Mouse (Mus musculus) brown adipose tissue, adult 24 weeks (tissue): ENCODE data around the gene P3h4. TPM values are rescaled to one million over a fixed set of nuclear protein-coding genes. Genes with fewer than 3 reads are reported as not detected.
"Not testable (repeated sequence)": the region's sequence is repeated elsewhere in the genome, so short reads cannot be mapped to it uniquely, and the experiment has no call there.

Experiments used
- H3K27ac ChIP-seq: fragments of 200-500 bp; replicated peaks from 2 replicates; pipeline ENCODE4 v1.5.1; 2012; ENCODE audit warnings: low read depth, mild to moderate bottlenecking, low read length
- H3K4me1 ChIP-seq: fragments of 200-500 bp; 2 replicates; pipeline ENCODE4 v1.6.1; 2012; ENCODE audit warnings: low read length, mixed read lengths; ENCODE audit not compliant: control insufficient read depth, insufficient read depth, insufficient read length
- H3K4me3 ChIP-seq: fragments of 200-500 bp; 2 replicates; pipeline ENCODE4 v1.5.1; 2012; ENCODE audit warnings: low read depth, mild to moderate bottlenecking, low read length, moderate library complexity; ENCODE audit not compliant: insufficient read depth
- polyA plus RNA-seq: library from polyadenylated mRNA; stranded (reverse); fragments of >200 nt; gene quantifications from 2 replicates; pipeline ENCODE4 v1.2.4, GENCODE M21; 2012; ENCODE audit not compliant: missing spikeins, insufficient read depth, insufficient read length

The P3h4 gene
- polyA plus RNA-seq, 1 experiment, result 5.7 TPM

DNA sequence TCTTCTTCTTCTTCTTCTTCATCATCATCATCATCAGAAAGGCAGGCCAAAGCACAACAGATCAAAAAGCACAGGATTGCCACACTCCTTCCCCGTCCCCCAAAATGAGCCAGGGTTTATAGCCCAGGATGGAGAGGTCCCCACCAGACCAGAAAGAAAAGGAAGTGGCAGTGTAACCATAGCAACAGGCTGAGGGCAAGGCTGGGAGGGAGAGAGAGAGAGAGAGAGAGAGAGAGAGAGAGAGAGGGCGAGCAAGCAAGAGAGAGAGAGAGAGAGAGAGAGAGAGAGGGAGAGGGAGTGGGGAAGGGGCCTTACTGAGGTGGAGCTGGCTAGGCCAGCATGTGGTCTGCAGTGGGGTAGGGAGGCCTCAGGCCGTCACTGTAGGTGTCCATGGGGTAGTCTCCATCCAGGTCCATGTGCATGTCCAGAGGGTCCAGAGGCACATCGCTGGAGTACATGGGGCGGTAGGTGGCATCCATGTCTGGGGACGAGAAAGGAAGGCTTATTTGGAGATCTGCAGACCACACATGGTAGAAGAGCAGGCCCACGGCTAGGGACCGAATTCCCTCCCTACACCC is 42.6 kb downstream of the P3h4 start:
- Histone ChIP-seq H3K27ac (peak overlapping the region; percentile 41; the same call in 1 of the 2 replicates), H3K4me1 (peaks cover 25% of the 10 kb centered on the region), H3K4me3 (no peak overlapping the region)

DNA sequence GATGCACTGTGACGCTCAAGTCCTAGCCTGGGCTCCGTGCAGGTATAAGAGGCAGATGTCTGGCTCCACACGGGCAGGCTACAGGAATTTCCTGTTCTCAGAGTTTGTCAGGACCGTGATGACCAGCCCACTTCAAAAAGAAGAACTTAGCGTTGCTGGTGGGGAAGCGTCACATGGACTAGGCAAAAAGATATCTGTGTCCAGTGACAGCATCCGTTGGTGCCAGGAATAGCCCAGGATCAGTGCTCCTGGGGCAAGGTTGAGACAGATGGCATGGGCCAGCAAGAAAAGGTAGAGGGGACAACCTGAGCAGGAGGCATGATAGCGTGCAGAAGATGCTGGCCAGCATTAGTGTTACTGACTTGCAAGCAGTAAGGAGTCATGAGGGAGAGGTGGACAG is 44.8 kb downstream of the P3h4 start:
- H3K4me3 ChIP-seq, result no peak overlapping the region
- H3K4me1 ChIP-seq, result peaks cover 21% of the 10 kb centered on the region
- H3K27ac ChIP-seq, result peak overlapping the region; percentile 43; the same call in 1 of the 2 replicates

DNA sequence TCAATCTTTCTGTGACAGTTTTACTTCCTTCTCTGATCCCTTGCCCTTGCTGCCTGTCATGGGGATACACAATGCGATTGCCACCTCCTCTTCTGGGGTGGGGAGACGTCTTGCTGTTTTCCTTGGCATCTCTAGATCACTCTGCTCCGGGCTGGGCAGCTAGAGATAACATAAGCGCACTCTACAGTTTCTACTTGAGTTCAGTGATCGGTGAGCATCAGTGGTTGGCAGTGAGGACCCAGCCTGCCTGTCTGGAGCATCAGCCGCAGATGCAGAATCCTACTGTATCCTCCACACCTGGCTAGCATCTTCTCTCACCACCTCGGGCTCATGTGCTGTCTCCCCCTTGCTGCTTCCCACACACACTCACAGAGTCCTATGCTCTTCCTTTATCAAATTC is 45.5 kb downstream of the P3h4 start:
- Histone ChIP-seq H3K27ac (peak overlapping the region; percentile 16; the same call in 1 of the 2 replicates), H3K4me3 (no peak overlapping the region), H3K4me1 (peaks cover 21% of the 10 kb centered on the region)

DNA sequence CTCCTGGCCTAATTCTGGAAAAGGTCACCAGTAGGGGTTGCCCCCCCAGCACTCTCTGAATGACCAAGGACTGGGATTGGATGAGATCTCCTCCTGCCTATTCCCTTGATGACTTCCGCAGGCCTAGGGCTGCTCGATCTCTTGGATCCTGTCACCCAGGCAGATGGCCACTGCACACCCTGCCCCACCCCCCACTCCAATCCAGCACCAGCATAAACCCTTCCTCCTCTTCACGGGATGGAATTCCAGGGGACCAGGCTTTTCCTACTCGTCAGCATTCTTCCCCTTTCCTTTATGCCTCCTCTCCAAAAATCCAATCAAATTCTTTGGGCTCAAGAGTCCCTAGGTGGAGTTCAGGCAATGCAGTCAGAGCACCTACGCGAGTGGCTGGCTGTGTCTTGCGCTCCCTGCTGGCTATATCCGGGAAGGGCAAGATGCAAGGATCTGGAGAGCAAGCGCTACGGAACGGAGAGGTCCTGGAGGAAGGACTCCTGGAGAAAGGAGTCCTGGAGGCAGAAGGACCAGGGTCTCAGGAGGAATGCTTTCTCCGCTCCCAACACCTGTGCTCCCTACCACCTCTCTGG is 51.6 kb downstream of the P3h4 start:
- Histone ChIP-seq H3K4me3 (no peak overlapping the region), H3K4me1 (peaks cover 15% of the 10 kb centered on the region; the same call in 1 of the 2 replicates)

DNA sequence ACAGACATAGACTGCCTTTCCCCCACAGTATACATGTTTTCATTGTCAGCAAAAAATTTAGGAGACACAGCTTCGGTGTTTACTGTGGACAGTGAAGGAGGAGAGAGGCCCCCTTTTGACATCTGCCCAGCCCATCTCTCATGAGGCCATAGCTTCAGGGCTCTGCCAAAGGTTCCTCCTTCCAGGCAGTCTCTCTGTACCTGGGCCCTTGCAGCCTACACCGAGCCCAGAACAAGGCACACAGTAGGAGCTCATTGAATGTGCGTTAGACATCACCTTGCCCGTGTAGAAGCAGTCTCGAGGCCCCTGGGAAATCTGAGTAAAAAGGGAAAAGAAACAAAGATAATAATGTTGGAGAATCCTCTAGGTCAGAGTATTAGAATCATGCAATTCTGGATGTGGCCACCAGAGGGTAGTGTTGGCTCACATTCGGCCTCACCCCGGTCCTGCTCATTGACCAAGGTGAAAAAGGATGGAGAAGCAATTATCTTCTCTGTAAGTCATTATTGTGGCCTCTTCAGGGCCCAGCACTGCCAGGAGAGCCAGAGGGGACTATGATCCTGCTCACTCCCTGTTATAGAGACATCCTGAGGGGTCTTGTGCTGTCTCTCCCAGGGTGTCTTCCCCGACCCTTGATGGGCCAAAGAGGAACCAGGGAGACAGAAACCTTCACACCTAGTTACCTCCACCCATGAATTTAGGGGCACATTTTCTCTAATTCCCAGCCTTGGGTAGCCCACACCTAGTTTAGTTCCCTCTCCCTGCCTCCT is 52.2 kb downstream of the P3h4 start:
- Histone ChIP-seq H3K4me3 (no peak overlapping the region), H3K4me1 (peaks cover 13% of the 10 kb centered on the region; the same call in 1 of the 2 replicates), H3K27ac (no peak overlapping the region)

More for the DNA sequence above, 51.6 kb downstream of the P3h4 start:
- no peak overlapping the region for H3K27ac ChIP-seq

DNA sequence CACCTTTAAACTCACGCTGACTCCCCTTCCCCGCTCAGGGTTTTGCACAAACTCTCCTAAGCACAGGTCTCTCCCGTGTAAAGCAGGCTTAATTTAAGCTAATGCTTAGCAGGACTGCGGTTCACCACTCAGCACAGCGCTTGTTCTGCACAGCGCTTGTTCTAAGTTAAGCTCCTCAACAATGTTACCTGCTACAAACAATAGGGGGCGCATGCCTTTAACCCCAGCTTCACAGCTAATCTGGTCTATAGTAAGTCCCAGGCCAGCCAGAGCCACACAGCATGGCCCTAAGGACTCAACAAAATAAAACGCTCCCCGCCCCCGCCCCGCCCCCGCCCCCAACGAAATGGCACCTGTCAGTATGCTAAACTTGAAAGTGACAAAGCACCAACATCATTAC is 53.6 kb downstream of the P3h4 start:
- peaks cover 12% of the 10 kb centered on the region; the same call in 1 of the 2 replicates for H3K4me1 ChIP-seq
- not testable (repeated sequence) for H3K27ac ChIP-seq, H3K4me3 ChIP-seq

DNA sequence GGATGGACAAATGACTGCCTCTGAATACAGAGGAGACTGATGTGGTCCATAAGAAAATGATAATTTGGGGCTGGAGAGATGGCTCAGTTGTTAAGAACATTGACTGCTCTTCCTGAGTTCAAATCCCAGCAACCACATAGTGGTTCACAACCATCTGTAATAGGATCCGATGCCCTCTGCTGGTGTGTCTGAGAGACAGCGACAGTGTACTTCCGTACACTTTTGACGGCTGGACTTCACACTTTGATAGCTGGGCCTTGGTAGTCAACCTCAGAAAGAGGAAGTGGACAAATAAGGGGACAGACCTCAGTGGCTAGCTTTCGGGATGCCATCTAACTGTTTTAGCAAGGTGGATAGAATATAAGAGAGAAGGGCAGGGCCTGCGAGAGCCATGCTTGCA is 54.5 kb downstream of the P3h4 start:
- no peak overlapping the region for H3K4me3 ChIP-seq
- H3K4me1 ChIP-seq, result peaks cover 5% of the 10 kb centered on the region; the same call in 1 of the 2 replicates
- H3K27ac ChIP-seq, result no peak overlapping the region

Other genes starting within 250 kb of the P3h4 start
- not detected in 2 replicates for gene Krt9, start 221.6 kb downstream of the P3h4 start, polyA plus RNA-seq
- 0.67 TPM in 1 of 2 replicates, not detected in the other for gene Krt14, start 207.3 kb downstream of the P3h4 start, polyA plus RNA-seq
- gene Krt16, start 165.9 kb downstream of the P3h4 start, polyA plus RNA-seq, result not detected in 2 replicates
- not detected in 2 replicates for gene Krt17, start 153.8 kb downstream of the P3h4 start, polyA plus RNA-seq
- gene Krt42, start 145.0 kb downstream of the P3h4 start, polyA plus RNA-seq, result not detected in 2 replicates
- 1,185 and 1,317 TPM in 2 replicates for gene Eif1, start 95.0 kb downstream of the P3h4 start, polyA plus RNA-seq
- not detected in 2 replicates for gene Gast, start 80.4 kb downstream of the P3h4 start, polyA plus RNA-seq
- gene Hap1, start 58.7 kb downstream of the P3h4 start, polyA plus RNA-seq, result not detected in 2 replicates
- 24.9 and 31.0 TPM in 2 replicates for gene Jup, start 17.1 kb downstream of the P3h4 start, polyA plus RNA-seq
- gene Fkbp10, start 861 bp upstream of the P3h4 start, polyA plus RNA-seq, result 1.7 and 3.3 TPM in 2 replicates
- 14.7 and 16.3 TPM in 2 replicates for gene Nt5c3b, start 27.0 kb upstream of the P3h4 start, polyA plus RNA-seq
- gene Klhl10, start 27.1 kb upstream of the P3h4 start, polyA plus RNA-seq, result not detected in 2 replicates
- 2.5 and 3.4 TPM in 2 replicates for gene Klhl11, start 57.9 kb upstream of the P3h4 start, polyA plus RNA-seq
- 2,639 and 2,906 TPM in 2 replicates for gene Acly, start 113.2 kb upstream of the P3h4 start, polyA plus RNA-seq
- gene Ttc25, start 130.8 kb upstream of the P3h4 start, polyA plus RNA-seq, result 28.0 and 35.4 TPM in 2 replicates
- gene Cnp, start 160.1 kb upstream of the P3h4 start, polyA plus RNA-seq, result 7.7 and 8.4 TPM in 2 replicates
- gene Nkiras2, start 204.4 kb upstream of the P3h4 start, polyA plus RNA-seq, result 32.0 and 37.6 TPM in 2 replicates
- gene Dnajc7, start 205.3 kb upstream of the P3h4 start, polyA plus RNA-seq, result 246 and 295 TPM in 2 replicates